Mouse (Mus musculus) retina, embryonic 14.5 days (tissue): ENCODE measurements around the gene Mettl26.
"Not testable (repeated sequence)": the region's sequence is repeated elsewhere in the genome, so short reads cannot be mapped to it uniquely, and the experiment has no call there.

Source experiments
- DNase-seq: peaks from one replicate; pipeline ENCODE4 v3.0.0-alpha.2; 2015; ENCODE audit warnings: low spot score

The Mettl26 gene

GRCm38 (mm10) chr17:25868601-25869191 is 6.2 kb upstream of the Mettl26 start, which contains the start of gene Mcrip2:
Gene Mcrip2, minus strand, starts transcription at chr17:25868764.
- DNase-seq, result peak; percentile 82

- DNase-seq, result no peak
These were observed 5.4 kb upstream of the Mettl26 start for GRCm38 (mm10) chr17:25869498-25869897.

GRCm38 (mm10) chr17:25869954-25870353 is 4.9 kb upstream of the Mettl26 start:
- DNase-seq, result no peak

- not testable (repeated sequence) for DNase-seq
These were observed 3.3 kb upstream of the Mettl26 start for GRCm38 (mm10) chr17:25871566-25871965.

- DNase-seq, result no peak
These were observed 2.2 kb upstream of the Mettl26 start for GRCm38 (mm10) chr17:25872676-25873075.

- DNase-seq, result no peak
These were observed 1.3 kb upstream of the Mettl26 start for GRCm38 (mm10) chr17:25873405-25874147.

- DNase-seq, result no peak
These were observed 640 bp upstream of the Mettl26 start for GRCm38 (mm10) chr17:25874148-25874720.

GRCm38 (mm10) chr17:25875171-25876136 is 580 bp downstream of the Mettl26 start:
- DNase-seq, result peak; percentile 89

- DNase-seq, result no peak
These were observed 1.6 kb downstream of the Mettl26 start for GRCm38 (mm10) chr17:25876347-25876915.

GRCm38 (mm10) chr17:25877025-25877424 is 2.2 kb downstream of the Mettl26 start:
- no peak for DNase-seq

- DNase-seq, result no peak
These were observed 3.1 kb downstream of the Mettl26 start for GRCm38 (mm10) chr17:25877741-25878610.

GRCm38 (mm10) chr17:25878611-25879180 is 3.8 kb downstream of the Mettl26 start:
- no peak for DNase-seq

- DNase-seq, result peak; percentile 52
These were observed 4.4 kb downstream of the Mettl26 start for GRCm38 (mm10) chr17:25879261-25879660.

GRCm38 (mm10) chr17:25879750-25880149 is 4.9 kb downstream of the Mettl26 start:
- DNase-seq, result no peak

- DNase-seq, result no peak
These were observed 5.5 kb downstream of the Mettl26 start, which contains the start of gene Wfikkn1 for GRCm38 (mm10) chr17:25880196-25880910. Gene Wfikkn1, minus strand, starts transcription at chr17:25880858.

- no peak for DNase-seq
These were observed 6.2 kb downstream of the Mettl26 start for GRCm38 (mm10) chr17:25880913-25881641.

GRCm38 (mm10) chr17:25881691-25882090 is 6.8 kb downstream of the Mettl26 start:
- DNase-seq, result no peak

- no peak for DNase-seq
These were observed 7.4 kb downstream of the Mettl26 start for GRCm38 (mm10) chr17:25882306-25882705.

- DNase-seq, result no peak
These were observed 8.4 kb downstream of the Mettl26 start for GRCm38 (mm10) chr17:25883268-25883667.
